Mouse (Mus musculus) activated CD4-positive, CD25-positive, alpha-beta regulatory T cell (primary cell): ENCODE measurements around the gene Sod3. TPM values are rescaled to one million over a fixed set of nuclear protein-coding genes. Genes with fewer than 3 reads are reported as not detected.

Source experiments
- polyA plus RNA-seq, 2 experiments: library from polyadenylated mRNA; unstranded; fragments of 100-300 nt; shearing (Covaris generic); gene quantifications; one replicate each; pipeline ENCODE4 v1.2.1; 2017

The Sod3 gene
- polyA plus RNA-seq: under 1 TPM in 1 of 2 experiments, not detected in 1; 0.14 TPM

GRCm38 (mm10) chr5:52363468-52364150, at the start of gene Sod3:
Sod3 (plus strand) TSS chr5:52363791.

Other genes with a start within 250 kb of the Sod3 start
- 100 to 1,000 TPM; 145 to 151 TPM for gene Dhx15, start 173.3 kb upstream of the Sod3 start, polyA plus RNA-seq
- under 1 TPM in 1 of 2 experiments, not detected in 1; 0.07 TPM for gene Ccdc149, start 107.7 kb downstream of the Sod3 start, polyA plus RNA-seq
- under 1 TPM in 1 of 2 experiments, not detected in 1; 0.04 TPM for gene Lgi2, start 202.7 kb downstream of the Sod3 start, polyA plus RNA-seq